Mouse (Mus musculus): ENCODE data around the gene Nuak1. TPM values are rescaled to one million over a fixed set of nuclear protein-coding genes. Genes with fewer than 3 reads are reported as not detected.

Gene Nuak1
- total and polyA plus RNA-seq, 3 experiments = 1.1 to 2.2 TPM; not detected in 1

- Histone ChIP-seq H3K4me1 (ENCODE audit: control insufficient read depth in 1 of 2, insufficient read depth in 2 of 2, low read length in 2 of 2) (peaks cover 0 to 12% of the 10 kb centered on the region in 2 experiments; a peak in 2 of 4 replicates), H3K27ac (ENCODE audit: control insufficient read depth, low read depth, low read length) (no peak overlapping the region), H3K9ac (ENCODE audit: control insufficient read depth, low read depth, low read length, poor library complexity, severe bottlenecking) (peak overlapping the region; percentile 93; the same call in 1 of the 2 replicates), H3K9me3 (replicated peaks; ENCODE audit: insufficient read depth, low read length) (no peaks in the 10 kb centered on the region), H3K36me3 (ENCODE audit: control insufficient read depth in 1 of 2, insufficient read depth in 2 of 2, low read length in 2 of 2) (peaks cover 0 to 7% of the 10 kb centered on the region in 2 experiments; a peak in 2 of 4 replicates), H3K79me2 (ENCODE audit: control insufficient read depth, insufficient read depth, low read length, poor library complexity) (peaks cover 1% of the 10 kb centered on the region; the same call in 1 of the 2 replicates), H3K27me3 (ENCODE audit: control insufficient read depth in 1 of 2, insufficient read depth in 2 of 2, low read length in 2 of 2) (peaks cover 0 to 4% of the 10 kb centered on the region in 2 experiments; a peak in 2 of 4 replicates), H3K4me3 (ENCODE audit: control insufficient read depth in 1 of 2, insufficient read depth in 1 of 2, low read depth in 2 of 2, low read length in 2 of 2) (peak overlapping the region; percentile 84 to 99)
- DNase-seq (ENCODE audit: low read depth, low spot score) = peak; percentile 33
- TF ChIP-seq HCFC1 (IDR thresholded peaks at IDR 0.05; ENCODE audit: low read depth, low read length) = no peak
- peak; percentile 55; the same call in 1 of the 2 replicates for TF ChIP-seq GATA1 (IDR thresholded peaks at IDR 0.05; ENCODE audit: low read depth, low read length)
These were observed 1.4 kb upstream of the Nuak1 start for GRCm38 (mm10) chr10:84441846-84442245.

- Histone ChIP-seq H3K36me3 (ENCODE audit: control insufficient read depth in 1 of 2, insufficient read depth in 2 of 2, low read length in 2 of 2) (peaks cover 0 to 7% of the 10 kb centered on the region in 2 experiments; a peak in 2 of 4 replicates), H3K9ac (ENCODE audit: control insufficient read depth, low read depth, low read length, poor library complexity, severe bottlenecking) (peak overlapping the region; percentile 93), H3K79me2 (ENCODE audit: control insufficient read depth, insufficient read depth, low read length, poor library complexity) (peaks cover 1% of the 10 kb centered on the region; the same call in 1 of the 2 replicates), H3K9me3 (replicated peaks; ENCODE audit: insufficient read depth, low read length) (no peaks in the 10 kb centered on the region), H3K4me1 (ENCODE audit: control insufficient read depth in 1 of 2, insufficient read depth in 2 of 2, low read length in 2 of 2) (peaks cover 0 to 12% of the 10 kb centered on the region in 2 experiments; a peak in 2 of 4 replicates), H3K27ac (ENCODE audit: control insufficient read depth, low read depth, low read length) (no peak overlapping the region), H3K27me3 (ENCODE audit: control insufficient read depth in 1 of 2, insufficient read depth in 2 of 2, low read length in 2 of 2) (peaks cover 0 to 4% of the 10 kb centered on the region in 2 experiments; a peak in 2 of 4 replicates), H3K4me3 (ENCODE audit: control insufficient read depth in 1 of 2, insufficient read depth in 1 of 2, low read depth in 2 of 2, low read length in 2 of 2) (peak overlapping the region; percentile 84 to 99)
- no peak for TF ChIP-seq EP300 (IDR thresholded peaks at IDR 0.05; ENCODE audit: low read depth in 1 of 2, low read length in 2 of 2)
- no peak for TF ChIP-seq RCOR1 (IDR thresholded peaks at IDR 0.05; ENCODE audit: low read depth, low read length)
- TF ChIP-seq HCFC1 (IDR thresholded peaks at IDR 0.05; ENCODE audit: low read depth, low read length) = no peak
- no peak for TF ChIP-seq RAD21 (IDR thresholded peaks at IDR 0.05; ENCODE audit: low read depth, low read length)
- DNase-seq (ENCODE audit: low read depth, low spot score) = no peak
These were observed 1.0 kb upstream of the Nuak1 start for GRCm38 (mm10) chr10:84441434-84441785.

GRCm38 (mm10) chr10:84440181-84440540 is 236 bp downstream of the Nuak1 start:
- Histone ChIP-seq H3K9me3 (replicated peaks; ENCODE audit: insufficient read depth, low read length) (no peaks in the 10 kb centered on the region), H3K4me3 (ENCODE audit: control insufficient read depth in 1 of 2, insufficient read depth in 1 of 2, low read depth in 2 of 2, low read length in 2 of 2) (peak overlapping the region; percentile 84 to 99), H3K79me2 (ENCODE audit: control insufficient read depth, insufficient read depth, low read length, poor library complexity) (peaks cover 1% of the 10 kb centered on the region; the same call in 1 of the 2 replicates), H3K27ac (ENCODE audit: control insufficient read depth, low read depth, low read length) (no peak overlapping the region), H3K9ac (ENCODE audit: control insufficient read depth, low read depth, low read length, poor library complexity, severe bottlenecking) (peak overlapping the region; percentile 71), H3K27me3 (ENCODE audit: control insufficient read depth in 1 of 2, insufficient read depth in 2 of 2, low read length in 2 of 2) (peaks cover 0 to 4% of the 10 kb centered on the region in 2 experiments; a peak in 2 of 4 replicates), H3K36me3 (ENCODE audit: control insufficient read depth in 1 of 2, insufficient read depth in 2 of 2, low read length in 2 of 2) (peaks cover 0 to 7% of the 10 kb centered on the region in 2 experiments; a peak in 2 of 4 replicates), H3K4me1 (ENCODE audit: control insufficient read depth in 1 of 2, insufficient read depth in 2 of 2, low read length in 2 of 2) (peaks cover 0 to 12% of the 10 kb centered on the region in 2 experiments; a peak in 2 of 4 replicates)
- DNase-seq (ENCODE audit: low read depth, low spot score) = no peak
- TF ChIP-seq NELFE (IDR thresholded peaks at IDR 0.05; ENCODE audit: low read depth, low read length) = no peak
- TF ChIP-seq MYB (IDR thresholded peaks at IDR 0.05; ENCODE audit: low read depth, low read length) = no peak
- no peak for TF ChIP-seq USF2 (IDR thresholded peaks at IDR 0.05; ENCODE audit: borderline replicate concordance in 1 of 2, insufficient read depth in 1 of 2, low read depth in 1 of 2, low read length in 2 of 2)
- TF ChIP-seq ZNF384 (IDR thresholded peaks at IDR 0.05; ENCODE audit: low read depth, low read length) = no peak
- no peak for TF ChIP-seq JUND (IDR thresholded peaks at IDR 0.05; ENCODE audit: low read depth, low read length)
- no peak for TF ChIP-seq NRF1 (IDR thresholded peaks at IDR 0.05; ENCODE audit: insufficient read depth, low read depth, low read length, poor library complexity, severe bottlenecking)
- no peak for TF ChIP-seq SMC3 (IDR thresholded peaks at IDR 0.05; ENCODE audit: low read depth, low read length)
- TF ChIP-seq EP300 (IDR thresholded peaks at IDR 0.05; ENCODE audit: low read depth in 1 of 2, low read length in 2 of 2) = no peak
- TF ChIP-seq ZKSCAN1 (IDR thresholded peaks at IDR 0.05; ENCODE audit: low read depth, low read length) = no peak
- no peak for TF ChIP-seq ZC3H11A (IDR thresholded peaks at IDR 0.05; ENCODE audit: low read depth, low read length)
- no peak for TF ChIP-seq MYC (IDR thresholded peaks at IDR 0.05; ENCODE audit: low read depth, low read length)
